ENCODE assay signal across 10 mouse cellular contexts in genomic region chr4:62727541-62728303, GRCm38 (mm10).
DNase-seq lines count a peak whose midpoint lies in the region; TF ChIP-seq lines count a peak whose summit lies in the region.
"Had no signal": no experiment of that assay in that cellular context is flagged by ENCODE, and none has a peak within 500 bp of the region (broad histone marks: within the 10 kb centered on the region; RNA-seq: fewer than 3 reads in every experiment).

No protein-coding gene starts in this region.

- H3K4me3 ChIP-seq in kidney, adult 2 months (ENCODE audit: insufficient read depth, low read depth, low read length): no peak overlapping the region
- H3K4me3 ChIP-seq in testis, adult 2 months (ENCODE audit: control insufficient read depth, low read depth, low read length): peak overlapping the region; percentile 51
- H3K4me3 ChIP-seq: midbrain, embryonic 10.5 days had no signal

- intact Hi-C loops in heart, postnatal 25 days (cut with DNase I): loop anchor here (5.0 kb wide), 1 partner anchor 35 kb away; no protein-coding TSS in a partner anchor

- TF ChIP-seq CTCF in kidney, adult 2 months (conservative IDR thresholded peaks at IDR 0.05; ENCODE audit: insufficient read depth, insufficient read length, low read depth, low read length): 0 out of 2 replicates have a peak, but pooled peaks have one; percentile 16
- TF ChIP-seq CTCF in testis, adult 2 months (IDR thresholded peaks at IDR 0.05; ENCODE audit: control insufficient read depth, insufficient read depth, insufficient replicate concordance, low read depth, low read length): peak; percentile 82

- no peaks in the 10 kb centered on the region for H3K4me1 ChIP-seq in kidney, adult 2 months (ENCODE audit: control insufficient read depth, insufficient read depth, low read length)
- H3K4me1 ChIP-seq in testis, adult 2 months (ENCODE audit: control insufficient read depth, insufficient read depth, low read length): peaks cover 13% of the 10 kb centered on the region

- peak; percentile 48 for DNase-seq in kidney, adult 2 months
- no peak for DNase-seq in kidney, adult 9 months
- no peak for DNase-seq in testis, postnatal 10 days (ENCODE audit: low spot score)
- peak; percentile 80 for DNase-seq in heart, postnatal 25 days (ENCODE audit: low spot score)
- DNase-seq in testis, postnatal 14 days (ENCODE audit: low spot score): peak; percentile 58
- DNase-seq in B cell, adult 2 months: no peak
- DNase-seq in layer of hippocampus, postnatal 10 days (ENCODE audit: low spot score in 2 of 2): no peak
- DNase-seq: cerebellum, adult 11-12 months had no signal

- TF ChIP-seq POLR2A in kidney, adult 2 months (IDR thresholded peaks at IDR 0.05; ENCODE audit: low read depth, low read length): no peak
- no peak for TF ChIP-seq POLR2A in testis, adult 2 months (IDR thresholded peaks at IDR 0.05; ENCODE audit: control insufficient read depth, low read depth, low read length)

- WGBS in kidney, adult 2 months: 80% methylated on average over 20 of the region's 20 CpGs

- H3K36me3 ChIP-seq in kidney, adult 2 months (ENCODE audit: control insufficient read depth, insufficient read depth, low read length): no peaks in the 10 kb centered on the region
- no peaks in the 10 kb centered on the region for H3K36me3 ChIP-seq in testis, adult 2 months (ENCODE audit: control insufficient read depth, insufficient read depth, low read length)
- H3K36me3 ChIP-seq: midbrain, embryonic 10.5 days had no signal

- H3K27ac ChIP-seq in kidney, adult 2 months (ENCODE audit: insufficient read depth, low read depth, low read length): no peak overlapping the region
- no peak overlapping the region for H3K27ac ChIP-seq in testis, adult 2 months (ENCODE audit: control insufficient read depth, insufficient read depth, low read depth, low read length)
- H3K27ac ChIP-seq: midbrain, embryonic 10.5 days had no signal

- no peaks in the 10 kb centered on the region for H3K27me3 ChIP-seq in kidney, adult 2 months (replicated peaks; ENCODE audit: control insufficient read depth, insufficient read depth, low read length)
- H3K27me3 ChIP-seq in testis, adult 2 months (ENCODE audit: control insufficient read depth, insufficient read depth, low read length): no peaks in the 10 kb centered on the region

Comparison
In these comparisons a context has a peak if more than half of its experiments do, and no peak if none do; other contexts are left out.
1. DNase-seq: peak in kidney, adult 2 months (single experiment), heart, postnatal 25 days (single experiment) and testis, postnatal 14 days (single experiment); none in kidney, adult 9 months (single experiment), testis, postnatal 10 days (single experiment), B cell, adult 2 months (0 of 2) and layer of hippocampus, postnatal 10 days (0 of 2).